Mouse (Mus musculus) heart, embryonic 16.5 days (tissue): Measurements from ENCODE around the gene Hapln4. TPM values are rescaled to one million over a fixed set of nuclear protein-coding genes. Genes with fewer than 3 reads are reported as not detected.
A peak's percentile ranks its signal among the peaks of the same experiment; 100 is the strongest.
"Not testable (repeated sequence)": the region's sequence is repeated elsewhere in the genome, so short reads cannot be mapped to it uniquely, and the experiment has no call there.

Source experiments
- ATAC-seq: fragments of 200-750 bp; cut with Nextera tagmentation; replicated peaks from 2 replicates; pipeline ENCODE4 v1.8.0; 2017; ENCODE audit warnings: moderate number of reproducible peaks; ENCODE audit not compliant: insufficient read depth, low FRiP score; ENCODE audit errors: extremely low read depth
- H3K27ac ChIP-seq: fragments of 300-500 bp; sonication (generic); 2 replicates; pipeline ENCODE4 v1.5.1; 2014; ENCODE audit warnings: mild to moderate bottlenecking, low read length, control low read depth, moderate library complexity
- H3K27me3 ChIP-seq: fragments of 300-500 bp; sonication (generic); 2 replicates; pipeline ENCODE4 v1.6.1; 2014; ENCODE audit warnings: low read length, mixed read lengths; ENCODE audit not compliant: control insufficient read depth, insufficient read depth
- H3K36me3 ChIP-seq: fragments of 300-500 bp; sonication (generic); 2 replicates; pipeline ENCODE4 v1.6.1; 2014; ENCODE audit not compliant: control insufficient read depth, insufficient read depth
- H3K4me1 ChIP-seq: fragments of 300-500 bp; sonication (generic); 2 replicates; pipeline ENCODE4 v1.6.1; 2014; ENCODE audit warnings: low read length, mixed read lengths; ENCODE audit not compliant: control insufficient read depth, insufficient read depth
- H3K4me2 ChIP-seq: fragments of 300-500 bp; sonication (generic); 2 replicates; pipeline ENCODE4 v1.6.1; 2014; ENCODE audit warnings: low read depth, mild to moderate bottlenecking, control low read depth, low read length
- H3K4me3 ChIP-seq: fragments of 300-500 bp; sonication (generic); 2 replicates; pipeline ENCODE4 v1.5.1; 2014; ENCODE audit warnings: mild to moderate bottlenecking, control low read depth, low read length
- H3K9ac ChIP-seq: fragments of 300-500 bp; sonication (generic); 2 replicates; pipeline ENCODE4 v1.6.1; 2014; ENCODE audit warnings: low read length, control low read depth
- H3K9me3 ChIP-seq: fragments of 300-500 bp; sonication (generic); replicated peaks from 2 replicates; pipeline ENCODE4 v1.6.1; 2016; ENCODE audit warnings: low read length; ENCODE audit not compliant: control insufficient read depth
- WGBS: fragments of 180-500 bp; shearing (Covaris S2); extraction: QIAGEN DNeasy Blood & Tissue Kit; methylation state at CpG from one replicate; pipeline ENCODE4 v1.1.7; 2014; 5-methylcytosine and 5-hydroxymethylcytosine counted together
- polyA plus RNA-seq: library from polyadenylated mRNA; unstranded; fragments of >200 nt; fragmentation: Nextera tagmentation; extraction: Ambion mirVana; gene quantifications from 2 replicates; pipeline ENCODE4 v1.2.1, GENCODE M21; 2015

Hapln4 gene
- polyA plus RNA-seq = 0.04 TPM in 1 of 2 replicates, not detected in the other

GRCm38 (mm10) chr8:70083285-70083684, at the start of gene Hapln4:
Gene Hapln4 (plus strand): TSS chr8:70083457.
- H3K4me2 ChIP-seq = peak within 1 kb of the TSS; percentile 87
- peaks cover 16% of the 10 kb centered on the region for H3K4me1 ChIP-seq
- H3K9ac ChIP-seq = peak within 1 kb of the TSS; percentile 53
- no peaks in the 10 kb centered on the region for H3K36me3 ChIP-seq
- H3K27me3 ChIP-seq = peaks cover 59% of the 10 kb centered on the region
- H3K4me3 ChIP-seq = peak within 1 kb of the TSS; percentile 56
- ATAC-seq = no peak
- no peak within 1 kb of the TSS for H3K27ac ChIP-seq
- WGBS = under 1% methylated on average over 26 of the region's 26 CpGs
- no peaks in the 10 kb centered on the region for H3K9me3 ChIP-seq

- Histone ChIP-seq H3K4me2 (no peak overlapping the region), H3K4me3 (no peak overlapping the region), H3K27ac (no peak overlapping the region), H3K4me1 (peaks cover 12% of the 10 kb centered on the region), H3K36me3 (no peaks in the 10 kb centered on the region; the same call in 1 of the 2 replicates), H3K27me3 (no peaks in the 10 kb centered on the region), H3K9ac (no peak overlapping the region), H3K9me3 (no peaks in the 10 kb centered on the region)
- ATAC-seq = no peak
- 92% methylated on average over 1 of the region's 1 CpGs for WGBS
Measured at GRCm38 (mm10) chr8:70037994-70038393, 45.3 kb upstream of the Hapln4 start.

- Histone ChIP-seq H3K27me3 (no peaks in the 10 kb centered on the region), H3K4me2 (peak overlapping the region; percentile 98), H3K9ac (peak overlapping the region; percentile 100), H3K4me1 (peaks cover 20% of the 10 kb centered on the region), H3K9me3 (no peaks in the 10 kb centered on the region), H3K36me3 (no peaks in the 10 kb centered on the region), H3K4me3 (peak overlapping the region; percentile 100), H3K27ac (peak overlapping the region; percentile 86)
- under 1% methylated on average over 47 of the region's 47 CpGs for WGBS
- ATAC-seq = peak; percentile 15; the same call in 1 of the 2 replicates
Measured at GRCm38 (mm10) chr8:70041885-70042546, 41.2 kb upstream of the Hapln4 start.

GRCm38 (mm10) chr8:70042583-70043455, 40.4 kb upstream of the Hapln4 start, which contains the start of the genes Mau2 and Sugp1:
Gene Mau2 (minus strand): TSS chr8:70042734.
Gene Sugp1 (plus strand): TSS chr8:70042813.
- Histone ChIP-seq H3K4me3 (peak within 1 kb of the TSS; percentile 100), H3K4me1 (peaks cover 20% of the 10 kb centered on the region), H3K36me3 (no peaks in the 10 kb centered on the region), H3K27me3 (no peaks in the 10 kb centered on the region), H3K4me2 (peak within 1 kb of the TSS; percentile 99), H3K9me3 (no peaks in the 10 kb centered on the region), H3K27ac (peak within 1 kb of the TSS; percentile 86), H3K9ac (peak within 1 kb of the TSS; percentile 100)
- peak; percentile 96 for ATAC-seq
- WGBS = under 1% methylated on average over 65 of the region's 65 CpGs

- Histone ChIP-seq H3K27me3 (no peaks in the 10 kb centered on the region), H3K4me3 (no peak overlapping the region), H3K4me1 (peaks cover 20% of the 10 kb centered on the region), H3K27ac (no peak overlapping the region), H3K9ac (no peak overlapping the region), H3K9me3 (no peaks in the 10 kb centered on the region), H3K36me3 (peaks cover 4% of the 10 kb centered on the region; the same call in 1 of the 2 replicates), H3K4me2 (no peak overlapping the region)
- no peak for ATAC-seq
- 85% methylated on average over 5 of the region's 5 CpGs for WGBS
Measured at GRCm38 (mm10) chr8:70043996-70044395, 39.3 kb upstream of the Hapln4 start.

GRCm38 (mm10) chr8:70049662-70050061, 33.6 kb upstream of the Hapln4 start:
- Histone ChIP-seq H3K27me3 (no peaks in the 10 kb centered on the region), H3K36me3 (peaks cover 27% of the 10 kb centered on the region)
- no peak for ATAC-seq

GRCm38 (mm10) chr8:70050434-70050833, 32.8 kb upstream of the Hapln4 start:
- not testable (repeated sequence) for H3K4me1 ChIP-seq, H3K4me3 ChIP-seq, H3K27ac ChIP-seq, H3K27me3 ChIP-seq, H3K4me2 ChIP-seq, H3K9me3 ChIP-seq, ATAC-seq, H3K9ac ChIP-seq
- H3K36me3 ChIP-seq = peaks cover 32% of the 10 kb centered on the region
- WGBS = 92% methylated on average over 5 of the region's 5 CpGs

More at GRCm38 (mm10) chr8:70049662-70050061, 33.6 kb upstream of the Hapln4 start:
- Histone ChIP-seq H3K9me3 (no peaks in the 10 kb centered on the region), H3K9ac (no peak overlapping the region), H3K4me1 (no peaks in the 10 kb centered on the region; the same call in 1 of the 2 replicates), H3K4me3 (no peak overlapping the region), H3K27ac (no peak overlapping the region), H3K4me2 (no peak overlapping the region)

GRCm38 (mm10) chr8:70057721-70058120, 25.5 kb upstream of the Hapln4 start:
- Histone ChIP-seq H3K27me3 (no peaks in the 10 kb centered on the region), H3K4me1 (no peaks in the 10 kb centered on the region), H3K4me2 (no peak overlapping the region), H3K4me3 (no peak overlapping the region), H3K36me3 (peaks cover 45% of the 10 kb centered on the region), H3K9me3 (no peaks in the 10 kb centered on the region), H3K27ac (no peak overlapping the region), H3K9ac (no peak overlapping the region)
- WGBS = 83% methylated on average over 1 of the region's 1 CpGs
- no peak for ATAC-seq
